Mouse (Mus musculus) heart, postnatal 25 days (tissue): ENCODE measurements around the gene Iqsec3. TPM values are rescaled to one million over a fixed set of nuclear protein-coding genes. Genes with fewer than 3 reads are reported as not detected.

Experiments used
- DNase-seq: peaks from one replicate; pipeline ENCODE4 v3.0.0; 2022; ENCODE audit warnings: low spot score
- intact Hi-C: fragments of 180-260 bp; cut with DNase I; formaldehyde crosslinking; loops from one replicate; pipeline ENCODE4 v1.15.1; 2025
- total RNA-seq, 2 experiments: library from RNA; stranded (reverse); gene quantifications; 2 replicates each; pipeline ENCODE4 v1.2.3; 2021

Gene Iqsec3
- total RNA-seq, 2 experiments from 2014 or later = 0.39 to 0.61 TPM

DNA sequence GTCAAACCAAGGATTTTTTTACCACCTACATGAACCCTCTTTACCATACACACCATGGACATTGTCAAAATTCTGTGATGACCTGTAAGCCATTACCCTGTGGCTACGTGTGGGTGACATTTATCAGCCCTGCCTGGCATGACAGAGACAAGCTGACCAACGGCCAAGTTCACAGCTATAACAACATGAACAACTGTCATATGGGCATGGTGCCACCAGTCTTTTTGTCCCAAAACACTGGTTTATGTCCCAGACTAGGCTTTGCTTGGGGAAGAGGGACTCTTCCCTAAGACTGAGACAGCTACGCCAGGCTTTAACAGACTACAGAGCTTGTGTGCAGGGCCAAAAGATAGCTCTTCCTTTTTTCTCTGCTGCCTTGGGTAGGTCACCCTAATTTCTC lies 16.8 kb downstream of the Iqsec3 start:
- DNase-seq = no peak
- intact Hi-C loops = no loop called here

DNA sequence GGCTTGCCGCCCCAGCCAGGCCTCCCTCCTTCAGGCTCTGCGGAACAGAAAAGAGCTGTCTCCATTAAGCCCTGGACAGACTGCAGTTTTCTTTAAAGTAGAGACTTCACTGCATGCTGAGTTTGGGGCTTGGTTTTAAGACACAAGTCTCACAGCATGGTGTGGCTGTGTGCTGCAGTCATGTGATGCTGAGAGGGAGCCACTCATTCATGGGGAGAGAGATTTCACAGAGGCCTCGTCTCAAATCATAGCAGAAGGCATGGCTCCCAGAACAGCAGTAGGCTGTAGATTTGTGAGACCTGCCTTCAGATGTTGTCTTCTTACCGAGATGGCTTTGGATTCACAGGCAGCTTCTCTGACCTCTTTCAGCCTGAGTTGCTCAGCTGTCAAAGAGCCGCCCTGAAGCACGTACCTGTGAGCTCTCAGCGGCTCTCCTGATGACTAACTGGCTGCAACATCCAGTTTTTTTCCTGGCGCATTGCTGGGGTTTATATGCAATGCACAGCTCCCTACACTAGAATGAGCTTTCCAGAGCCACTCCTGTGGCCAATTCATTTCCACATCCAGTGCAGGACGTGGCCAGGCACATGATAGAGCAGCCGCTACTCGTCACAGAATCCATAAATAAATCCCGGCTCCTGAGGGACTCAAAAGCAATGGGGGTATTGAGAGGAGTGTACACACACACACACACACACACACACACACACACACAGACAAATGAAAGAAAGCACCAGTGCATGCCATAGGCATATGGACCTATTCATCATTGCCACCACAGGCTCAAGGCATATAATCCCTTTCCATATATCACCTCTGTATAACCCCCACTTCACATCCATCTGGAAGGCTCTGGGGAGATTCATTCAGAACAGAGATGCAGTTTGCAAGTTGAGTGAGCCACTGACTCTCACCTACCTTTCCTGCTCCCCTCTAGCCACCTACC lies 18.7 kb downstream of the Iqsec3 start:
- intact Hi-C loops = no loop called here
- no peak for DNase-seq

DNA sequence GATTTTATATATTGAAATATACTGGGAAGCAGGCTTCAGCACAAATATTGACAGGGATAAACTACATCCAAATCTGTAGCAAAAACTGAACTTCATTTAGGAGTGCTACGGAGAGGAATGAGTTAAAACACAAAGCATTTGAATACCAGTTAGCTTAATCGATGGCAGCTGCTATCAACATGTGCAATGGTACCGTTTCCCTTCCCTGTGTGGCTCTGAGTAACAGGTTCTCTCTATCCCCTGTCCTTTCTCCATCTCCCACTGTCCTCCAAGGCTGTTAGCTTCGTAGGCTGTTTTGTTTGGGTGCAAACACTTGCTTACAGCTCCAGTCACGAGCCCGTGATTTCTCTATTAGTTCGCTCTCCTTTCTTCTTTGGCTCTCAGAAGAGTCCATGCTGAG lies 19.7 kb downstream of the Iqsec3 start:
- no peak for DNase-seq
- intact Hi-C loops = no loop called here

DNA sequence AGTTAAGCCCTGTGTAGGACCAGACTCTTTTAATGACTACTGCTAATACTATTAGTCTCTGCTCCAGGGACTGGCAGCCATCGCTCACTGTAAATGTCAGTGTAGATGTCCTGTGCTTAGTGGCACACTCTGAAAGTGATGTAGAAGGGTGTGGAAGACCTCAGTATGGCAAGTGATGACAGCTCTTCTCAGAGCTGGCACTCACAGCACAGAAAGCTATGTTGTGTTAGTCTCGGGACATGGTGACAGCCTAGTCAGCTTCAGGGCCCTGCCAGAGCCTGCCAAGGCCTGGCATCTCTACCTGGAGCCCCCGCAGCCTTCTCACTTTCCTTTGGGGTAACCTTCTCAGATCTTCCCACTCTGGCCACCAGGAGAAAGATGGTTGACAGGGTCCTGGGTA lies 21.8 kb downstream of the Iqsec3 start:
- no peak for DNase-seq
- intact Hi-C loops = no loop called here

DNA sequence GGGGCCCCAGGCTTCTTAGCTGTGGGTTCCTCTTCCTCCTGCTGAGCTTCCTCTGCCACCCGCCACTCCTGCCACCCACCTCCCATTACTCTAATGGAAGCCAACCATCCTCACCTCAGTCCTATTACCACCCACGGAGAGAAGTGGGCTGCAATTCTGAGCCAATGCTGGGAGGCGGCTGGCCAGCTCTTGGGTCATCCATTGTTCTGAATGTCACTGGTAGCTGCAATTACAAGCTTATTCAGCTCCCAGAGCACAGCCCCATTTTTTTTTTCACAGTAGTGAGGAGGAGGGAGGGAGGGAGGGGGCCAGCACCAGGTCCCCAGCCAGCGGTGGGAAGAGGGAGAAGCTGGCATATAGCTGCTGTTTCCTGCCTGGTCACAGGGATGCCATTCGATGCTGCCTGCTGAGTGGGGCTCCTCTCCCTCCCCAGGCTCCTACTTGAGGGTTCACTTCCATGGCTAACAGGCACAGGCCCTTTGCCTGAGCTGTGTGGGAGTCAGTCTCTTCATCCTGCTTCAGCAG lies 32.7 kb downstream of the Iqsec3 start:
- no peak for DNase-seq
- intact Hi-C loops = no loop called here

DNA sequence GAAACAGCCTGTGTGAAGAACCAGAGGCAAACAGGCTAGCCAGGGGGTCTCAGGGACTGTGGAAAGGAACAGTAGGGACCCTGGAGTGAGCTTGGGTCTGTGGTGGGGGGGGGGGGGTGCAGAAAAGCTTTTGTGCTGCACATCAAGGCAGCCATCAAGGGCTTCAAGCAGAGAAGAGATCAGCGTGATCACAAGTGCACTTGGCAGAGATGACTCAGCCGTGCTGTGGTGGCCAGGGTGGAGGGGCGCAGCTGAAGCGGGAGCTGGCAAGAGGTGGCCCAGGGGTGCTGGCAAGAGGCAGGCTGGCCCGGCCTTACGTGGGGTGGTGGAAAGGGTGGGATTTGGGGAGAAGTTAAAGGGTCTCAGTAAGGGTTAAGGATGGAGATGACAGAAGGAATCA lies 48.6 kb downstream of the Iqsec3 start:
- DNase-seq = no peak
- intact Hi-C loops = no loop called here

DNA sequence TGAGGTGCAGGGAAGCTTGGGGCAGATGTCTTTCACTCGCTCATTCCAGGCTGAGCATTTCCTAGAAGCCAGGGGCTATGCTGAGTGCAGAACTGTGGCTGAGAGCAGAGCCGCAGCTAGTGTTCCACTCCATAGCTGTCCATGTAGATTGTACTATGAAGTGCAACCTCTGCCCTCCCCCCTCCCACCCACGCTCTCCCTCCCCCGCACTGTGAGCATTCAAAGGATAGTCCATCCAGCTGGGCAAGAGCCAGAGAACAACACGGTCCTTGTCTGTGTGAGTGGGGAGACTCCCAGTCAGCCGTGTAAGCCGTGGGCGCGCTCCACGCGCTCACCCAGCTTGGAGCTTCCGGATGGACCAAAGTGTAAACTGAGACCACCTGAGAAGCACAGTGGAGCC lies 49.1 kb downstream of the Iqsec3 start:
- DNase-seq = no peak
- intact Hi-C loops = no loop called here

DNA sequence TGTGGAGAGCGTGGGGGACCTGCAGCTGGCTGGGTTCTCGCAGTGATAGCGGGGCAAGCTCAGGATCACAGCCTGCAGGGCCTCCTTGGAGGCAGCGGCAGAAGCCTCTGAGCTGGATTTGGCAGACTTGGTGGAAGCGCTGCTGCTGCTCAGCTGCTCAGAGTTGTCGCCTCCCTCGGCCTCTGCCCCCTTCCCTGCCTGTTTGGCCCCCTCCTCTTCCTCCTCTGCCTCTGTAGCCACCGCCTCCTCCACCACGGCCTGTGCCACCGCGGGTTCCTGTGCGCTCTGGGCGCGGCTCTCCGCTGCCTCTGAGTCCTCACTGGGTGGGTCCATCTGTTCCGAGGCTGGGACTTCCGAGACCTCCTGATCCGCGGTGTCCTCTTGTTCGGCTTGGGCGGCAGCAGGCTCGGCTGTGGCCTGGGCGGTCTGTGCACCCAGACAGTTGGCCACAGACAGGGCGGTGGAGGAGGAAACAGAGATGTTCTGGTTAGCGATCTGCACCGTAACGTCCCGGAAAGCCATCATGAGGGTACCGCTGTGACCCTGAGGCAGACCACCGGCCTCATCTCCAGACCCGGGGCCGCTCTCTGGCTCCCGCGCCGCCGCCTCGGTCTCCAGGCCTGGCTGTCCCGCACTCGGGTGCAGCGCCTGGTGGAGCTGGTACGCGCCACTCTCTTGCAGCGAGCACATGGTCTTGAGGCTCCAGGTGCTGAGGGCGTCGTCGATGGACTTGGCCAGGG lies 60.8 kb downstream of the Iqsec3 start:
- DNase-seq = no peak
- intact Hi-C loops = no loop called here

DNA sequence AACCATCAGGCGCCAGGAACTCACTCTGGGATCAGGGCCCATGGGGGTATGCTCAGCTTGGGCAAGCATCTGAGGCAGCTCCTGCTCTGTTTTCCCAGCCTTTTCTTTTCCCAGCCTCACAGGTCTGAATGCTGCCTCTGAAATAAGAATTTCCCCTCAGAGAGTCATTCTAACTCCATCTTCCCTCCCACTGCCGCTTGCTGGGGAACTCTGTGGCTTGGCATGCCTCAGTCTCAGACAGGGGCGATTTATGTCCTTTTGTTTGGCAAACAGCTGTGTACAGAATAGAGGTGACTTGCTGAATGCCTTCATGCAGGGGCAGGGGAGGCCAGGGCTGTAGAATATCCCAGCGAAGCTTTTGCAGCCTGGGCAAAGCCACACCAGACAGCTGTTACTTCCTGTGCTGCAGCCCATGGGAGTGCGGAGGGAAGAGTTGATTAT lies 65.9 kb downstream of the Iqsec3 start:
- intact Hi-C loops = no loop called here
- DNase-seq = no peak

DNA sequence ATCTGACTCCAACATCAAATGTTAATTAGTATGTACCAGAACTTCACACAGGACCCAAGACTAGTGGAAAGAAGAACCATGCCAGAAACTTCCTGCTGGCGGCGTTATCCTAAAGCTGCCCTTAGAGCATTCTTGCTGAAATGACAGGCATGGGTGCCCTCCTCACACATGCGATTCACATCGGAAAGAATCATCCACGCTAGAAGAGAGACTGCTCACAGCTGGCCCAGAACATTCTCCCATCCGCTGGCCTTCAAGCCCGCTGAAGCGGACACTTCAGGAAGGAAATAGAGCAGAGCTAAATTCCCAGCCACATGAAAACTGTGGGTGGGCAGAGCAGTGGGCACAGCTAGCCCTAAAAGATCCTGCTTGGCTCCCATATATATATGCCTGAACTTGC lies 68.2 kb downstream of the Iqsec3 start:
- intact Hi-C loops = no loop called here
- DNase-seq = no peak

DNA sequence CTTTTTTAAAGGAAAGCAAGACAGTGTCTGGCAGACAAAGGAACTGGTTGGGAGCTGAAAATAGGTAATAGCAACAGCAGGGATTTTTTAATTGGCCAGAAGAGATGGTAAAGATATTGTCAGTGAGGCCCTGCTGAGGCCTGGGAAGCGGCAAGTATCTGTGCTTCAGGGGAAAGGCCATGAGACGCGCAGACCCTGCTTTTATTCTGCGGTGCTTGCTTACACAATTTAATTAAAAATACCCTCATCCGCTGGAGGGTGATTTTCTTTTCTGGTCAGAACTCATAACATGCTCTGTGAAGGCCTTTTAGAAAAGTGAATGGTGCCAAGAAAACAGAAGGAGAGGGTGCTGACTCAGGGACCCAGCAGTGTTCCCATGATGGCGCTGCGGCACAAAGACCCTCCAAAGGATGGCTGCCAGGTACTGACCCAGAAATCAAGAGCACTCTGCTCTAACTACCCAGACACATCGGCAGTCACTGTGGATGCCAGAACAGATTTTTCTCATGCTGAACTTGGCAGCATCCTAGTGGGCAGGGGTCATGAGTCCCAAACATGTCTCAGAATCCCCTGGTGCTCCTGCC lies 70.7 kb downstream of the Iqsec3 start:
- intact Hi-C loops = no loop called here
- DNase-seq = no peak

DNA sequence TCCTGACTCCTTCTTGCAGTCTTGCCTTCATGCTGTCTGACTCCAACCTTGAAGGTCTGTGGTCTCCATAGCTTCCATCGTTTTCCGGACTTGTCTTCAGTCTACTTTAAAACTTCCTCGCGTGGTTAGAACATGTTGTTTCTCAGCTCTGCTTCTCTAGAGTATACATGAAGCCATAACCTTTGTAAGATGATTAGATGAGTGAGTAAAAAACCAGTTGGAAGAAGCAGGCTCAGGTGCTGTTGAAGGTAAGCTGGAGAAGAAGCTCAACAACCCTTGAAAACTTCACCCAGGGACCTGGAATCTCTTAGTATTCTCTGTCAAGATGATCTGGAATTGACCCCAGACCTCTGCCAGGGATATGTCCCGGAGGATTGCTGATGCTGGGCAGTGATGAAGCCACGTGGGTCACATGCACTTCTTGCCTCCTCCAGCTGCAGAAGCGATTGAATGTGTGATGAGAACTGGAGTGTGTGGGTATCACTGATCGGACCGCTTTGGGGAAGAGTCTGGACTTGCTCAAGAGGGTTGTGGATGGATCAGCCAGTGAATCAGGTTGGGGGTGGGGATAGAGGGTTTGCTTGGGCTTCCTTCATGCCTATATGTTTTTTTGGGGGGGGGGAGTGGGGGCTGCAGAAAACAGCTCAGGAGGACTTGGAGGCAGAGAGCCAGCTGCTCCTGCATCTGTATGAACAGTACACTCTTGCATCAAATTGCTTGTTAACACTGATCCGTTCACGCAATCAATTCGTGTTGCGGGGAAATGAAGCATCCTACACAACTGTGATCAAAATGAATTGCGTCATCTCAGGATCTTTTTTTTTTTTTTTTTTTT lies 71.4 kb downstream of the Iqsec3 start:
- no peak for DNase-seq
- intact Hi-C loops = no loop called here

DNA sequence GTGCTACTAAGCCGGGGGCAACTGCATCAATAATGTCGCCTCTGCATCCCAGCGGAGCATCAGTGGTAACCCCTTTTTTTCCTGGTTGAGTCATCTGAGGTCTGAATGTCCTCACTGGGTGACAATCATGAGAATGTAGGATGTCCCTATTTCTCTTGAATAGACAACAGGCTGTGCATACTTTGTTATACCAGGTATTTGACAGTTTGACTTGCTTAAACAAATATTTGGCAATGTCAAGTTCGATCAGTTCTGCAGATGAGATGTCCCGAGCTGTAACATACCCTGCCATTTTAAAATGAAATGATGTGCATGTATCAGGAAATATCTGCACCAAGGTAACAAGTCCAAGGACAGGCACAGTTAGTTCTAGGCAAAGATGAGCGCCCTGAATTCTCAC lies 72.3 kb downstream of the Iqsec3 start:
- intact Hi-C loops = no loop called here
- no peak for DNase-seq

DNA sequence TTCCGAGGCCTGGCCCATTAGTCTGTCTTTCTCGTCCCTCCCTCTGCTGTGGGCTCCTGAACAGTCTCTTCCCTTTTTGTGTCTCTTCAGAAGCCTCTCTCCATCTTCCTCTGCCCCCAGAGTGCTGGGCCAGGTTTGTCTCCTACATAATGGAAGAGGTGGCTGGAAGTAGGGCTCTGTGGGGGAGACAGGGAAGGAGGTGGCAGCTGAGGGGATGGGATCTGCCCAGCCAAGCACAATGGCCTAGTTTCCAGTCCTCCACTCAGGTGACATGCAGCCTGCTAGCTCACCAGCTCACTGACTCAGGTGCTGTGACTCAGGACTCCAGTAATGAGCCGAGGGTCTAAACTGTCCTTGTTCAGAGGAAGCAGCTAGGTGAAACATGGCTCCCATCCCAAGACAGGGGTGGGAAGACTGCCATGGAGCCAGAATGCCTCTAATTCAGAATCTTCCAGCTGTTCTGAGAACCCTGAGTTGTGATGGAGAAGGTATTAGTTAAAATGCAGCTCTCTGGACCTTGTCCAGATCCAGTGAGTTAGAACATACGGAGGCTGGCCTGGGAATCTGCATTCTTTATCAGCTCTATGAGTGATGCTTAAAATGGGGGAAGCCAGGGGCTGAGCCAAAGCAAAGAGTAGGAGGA lies 80.7 kb downstream of the Iqsec3 start:
- intact Hi-C loops = no loop called here
- no peak for DNase-seq

DNA sequence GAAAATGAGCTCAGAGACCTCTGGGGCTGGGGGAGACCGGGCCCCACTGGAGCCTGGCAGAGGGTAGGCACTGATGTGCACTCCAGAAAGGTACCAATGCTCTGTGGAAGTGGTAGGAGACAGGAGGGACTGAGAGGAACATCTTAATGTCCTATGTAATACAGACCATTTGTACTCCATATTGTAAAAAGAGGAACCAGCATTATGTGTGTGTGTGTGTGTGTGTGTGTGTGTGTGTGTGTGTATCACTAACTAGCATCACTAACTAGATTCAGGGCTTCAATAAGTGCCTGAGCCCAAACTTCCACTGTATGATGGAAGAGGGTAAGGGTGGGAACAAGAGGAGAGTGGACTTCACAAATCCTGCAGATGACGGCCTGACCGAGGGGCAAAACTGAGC lies 88.1 kb downstream of the Iqsec3 start:
- intact Hi-C loops = no loop called here

DNA sequence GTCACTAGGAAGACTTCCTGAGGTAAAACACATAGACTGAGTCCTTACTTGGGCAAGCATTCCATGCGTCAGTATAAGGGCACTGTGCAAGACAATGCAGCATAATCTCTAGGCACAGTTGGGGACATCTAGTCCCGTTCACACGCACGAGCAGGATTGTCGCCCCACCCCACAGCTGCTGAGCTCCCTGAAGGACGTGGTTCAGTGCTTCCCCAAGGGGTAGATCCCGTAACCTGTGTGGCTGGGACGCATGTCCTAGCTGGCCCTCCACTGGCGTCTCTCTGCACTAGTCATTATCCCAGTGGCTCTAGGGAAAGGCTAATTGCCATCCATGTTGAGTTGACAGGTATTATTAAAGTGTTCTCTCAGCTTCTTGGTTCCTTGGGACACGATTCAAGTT lies 91.4 kb downstream of the Iqsec3 start:
- DNase-seq = no peak
- intact Hi-C loops = no loop called here

More for the DNA sequence above, 88.1 kb downstream of the Iqsec3 start:
- no peak for DNase-seq

DNA sequence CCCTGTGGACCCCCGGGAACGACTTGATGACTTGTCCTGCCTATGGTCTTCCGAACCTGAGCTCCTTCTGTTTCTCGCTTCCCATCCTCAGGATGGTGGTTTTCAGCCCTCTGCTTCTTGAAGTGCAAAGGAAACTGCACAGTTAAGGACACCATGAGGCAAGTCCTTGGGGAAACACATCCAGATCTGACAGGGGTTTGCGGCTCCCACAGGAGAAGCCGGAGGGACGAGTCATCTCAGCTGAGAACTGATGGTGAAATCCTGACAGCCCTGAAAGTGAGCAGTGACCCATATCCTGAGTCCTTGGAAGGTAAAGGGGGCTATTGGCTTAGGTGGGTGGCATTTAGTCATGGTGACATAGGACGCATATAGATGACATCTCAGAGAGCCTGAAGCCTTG lies 92.9 kb downstream of the Iqsec3 start:
- DNase-seq = no peak
- intact Hi-C loops = no loop called here

DNA sequence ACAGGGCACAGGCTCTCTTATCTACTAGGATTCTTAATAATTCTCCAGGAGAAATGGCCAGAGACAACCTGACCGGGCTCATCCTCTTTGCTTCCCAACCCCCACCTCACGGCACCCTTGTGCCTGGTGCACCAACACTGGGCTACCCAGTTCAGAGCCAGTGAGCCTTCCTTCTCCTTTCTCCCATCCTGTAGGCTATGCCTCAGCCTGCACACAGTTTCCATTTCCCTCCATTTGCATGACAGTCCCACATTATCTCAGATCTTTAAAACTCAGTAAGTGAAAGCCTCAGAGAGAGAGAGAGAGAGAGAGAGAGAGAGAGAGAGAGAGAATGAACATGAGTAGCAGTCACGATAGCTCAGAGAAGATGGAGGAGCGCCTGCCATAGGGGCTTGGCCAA lies 95.2 kb downstream of the Iqsec3 start:
- intact Hi-C loops = no loop called here
- no peak for DNase-seq

DNA sequence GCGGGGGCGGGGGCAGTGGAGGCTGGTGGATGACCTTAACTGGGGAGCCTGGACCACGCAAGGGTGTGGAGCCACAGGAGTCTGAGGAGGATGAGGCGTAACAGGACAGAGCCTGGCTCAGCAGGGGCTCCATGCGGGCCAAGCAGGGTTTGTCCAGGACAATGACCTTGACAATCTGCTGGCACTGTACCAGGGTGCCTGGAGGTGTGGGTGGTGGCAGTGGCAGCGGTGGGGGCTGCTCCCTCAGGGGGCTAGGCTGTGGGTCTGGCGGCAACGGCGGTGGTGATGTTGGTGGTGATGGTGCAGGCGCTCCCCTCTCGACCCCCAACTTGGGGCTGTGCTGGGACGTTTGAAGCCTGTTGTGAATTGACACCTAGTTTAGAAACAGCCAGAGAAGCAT lies 97.3 kb downstream of the Iqsec3 start:
- DNase-seq = no peak
- intact Hi-C loops = no loop called here
